Mouse (Mus musculus): ENCODE results near the gene Zfp768.

DNA sequence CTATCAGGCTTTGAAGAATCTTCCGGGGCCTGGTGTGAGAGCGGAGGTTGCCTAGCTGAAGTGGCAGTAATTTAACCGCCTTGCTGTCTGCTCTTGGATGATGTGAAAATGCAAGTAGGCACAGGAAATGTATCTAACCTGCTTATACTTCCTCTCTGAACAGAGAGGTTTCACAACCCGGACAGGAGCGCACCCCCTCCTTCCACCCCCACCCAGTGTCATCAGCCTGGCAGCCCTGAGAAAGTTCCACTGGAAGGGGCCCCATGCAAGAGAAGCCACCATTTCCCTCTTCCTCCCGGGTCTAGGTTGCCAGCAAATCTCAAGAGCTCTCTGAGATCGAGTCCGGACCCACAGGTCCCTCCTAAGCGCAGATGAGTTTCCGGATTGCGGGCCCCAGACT, 49.3 kb downstream of the Zfp768 start, which contains the start of gene Itgal:
- no peak for TF ChIP-seq USF1 (IDR thresholded peaks at IDR 0.05; ENCODE audit: low read depth)
- no peak for TF ChIP-seq MAX (IDR thresholded peaks at IDR 0.05)

All from C2C12 (cell line).